Mouse (Mus musculus): ENCODE measurements around the gene Ddx31. TPM values are rescaled to one million over a fixed set of nuclear protein-coding genes. Genes with fewer than 3 reads are reported as not detected.

The Ddx31 gene
- polyA plus RNA-seq, 1 experiment: 6.6 TPM

GRCm38 (mm10) chr2:28860678-28861423, 20.6 kb downstream of the Ddx31 start:
- DNase-seq (ENCODE audit: extremely low spot score in 1 of 2, low spot score in 1 of 2): no peak

DNA sequence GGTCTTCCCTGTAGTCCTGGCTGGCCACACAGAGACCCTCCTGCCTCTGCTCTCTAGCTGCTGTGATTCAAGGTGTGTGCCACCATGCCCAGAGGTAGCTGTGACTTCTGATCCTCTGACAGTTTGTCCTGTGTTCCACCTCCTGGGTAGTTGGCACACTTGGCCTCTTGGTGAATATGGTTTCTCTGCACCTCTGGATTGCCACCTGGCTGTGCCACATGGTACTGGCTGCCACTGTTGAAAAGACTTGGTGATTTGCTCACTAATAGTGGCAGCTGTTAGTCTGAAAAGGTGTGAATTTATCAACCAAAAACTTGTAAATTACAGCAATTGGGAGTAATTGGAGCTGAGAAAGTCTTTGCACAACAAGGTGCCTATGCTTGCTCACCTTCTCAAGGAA, 23.7 kb downstream of the Ddx31 start:
- DNase-seq (ENCODE audit: extremely low spot score in 1 of 2, low spot score in 1 of 2): no peak

DNA sequence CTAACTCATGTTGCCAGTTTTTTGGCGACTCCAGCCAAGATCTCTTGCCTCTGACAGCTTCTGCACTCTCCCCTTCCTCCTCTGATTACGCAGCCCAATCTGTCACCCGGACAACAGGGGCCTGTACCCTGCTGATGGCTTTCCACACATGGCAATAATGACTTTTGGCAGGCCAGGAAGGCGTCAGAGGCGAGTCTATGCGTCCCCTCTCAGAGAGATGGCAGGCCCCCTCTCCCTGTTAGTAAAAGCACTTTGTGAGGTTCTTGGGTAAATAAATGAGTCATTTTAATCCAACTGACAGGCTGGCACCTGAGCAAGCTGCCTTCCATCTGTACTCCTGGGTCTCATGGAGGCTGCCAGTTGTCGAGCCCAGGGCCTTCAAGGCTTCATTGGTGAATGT, 27.3 kb downstream of the Ddx31 start:
- no peak for DNase-seq (ENCODE audit: extremely low spot score in 1 of 2, low spot score in 1 of 2)

- DNase-seq (ENCODE audit: extremely low spot score in 1 of 2, low spot score in 1 of 2): no peak
These were observed 35.3 kb downstream of the Ddx31 start for GRCm38 (mm10) chr2:28875554-28875953.

DNA sequence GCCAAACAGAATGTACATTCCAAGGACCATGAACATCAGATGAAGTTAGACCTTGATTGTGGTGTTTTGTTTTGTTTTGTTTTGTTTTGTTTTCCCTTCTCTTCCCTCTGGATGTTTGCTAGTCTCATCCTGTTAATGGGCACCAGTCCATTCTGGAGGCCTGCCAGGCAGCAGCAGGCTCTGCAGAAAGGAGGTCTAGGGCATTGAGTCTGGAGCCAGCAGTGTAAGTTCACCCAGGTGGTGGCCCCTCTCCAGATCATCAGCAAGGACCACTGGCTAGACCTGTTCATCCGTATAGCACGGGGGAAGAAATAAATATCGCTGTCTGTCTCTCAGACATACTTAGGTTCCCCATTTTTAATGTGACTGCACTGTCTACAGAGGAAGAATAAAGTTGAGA, 41.1 kb downstream of the Ddx31 start:
- no peak for DNase-seq (ENCODE audit: extremely low spot score in 1 of 2, low spot score in 1 of 2)

- no peak for DNase-seq (ENCODE audit: extremely low spot score in 1 of 2, low spot score in 1 of 2)
These were observed 41.8 kb downstream of the Ddx31 start for GRCm38 (mm10) chr2:28882047-28882446.

DNA sequence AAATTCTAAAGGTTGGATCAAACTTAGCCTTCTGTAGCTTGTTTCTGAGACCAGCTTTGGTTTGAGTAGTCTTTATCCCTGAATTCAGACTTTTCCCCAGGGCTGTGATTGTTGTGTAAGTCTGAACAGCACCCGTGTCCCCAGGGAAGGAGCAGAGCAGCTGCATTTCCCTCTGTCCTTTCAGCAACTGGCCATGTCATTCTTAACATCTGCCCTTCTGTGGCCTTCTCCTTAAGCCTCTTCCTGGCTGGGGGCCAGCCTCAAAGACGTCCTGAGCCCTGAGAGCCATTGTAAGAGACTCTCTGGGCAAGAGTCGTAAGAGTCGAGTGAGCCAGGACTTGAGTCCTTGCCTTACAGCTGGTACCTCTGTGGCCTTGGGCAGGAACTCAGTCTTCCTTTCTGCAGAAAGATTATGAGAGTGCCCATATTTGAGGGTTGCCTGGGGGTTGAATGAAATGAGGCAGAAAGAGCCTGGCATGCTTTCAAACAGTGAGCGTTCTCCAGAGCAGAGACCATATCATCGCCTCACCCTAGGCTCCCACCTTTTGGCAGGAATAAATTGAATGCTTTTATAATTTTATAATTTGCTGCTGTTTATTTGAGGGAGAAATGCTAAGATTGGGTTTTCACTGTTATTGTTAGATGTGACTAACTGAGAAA, 42.8 kb downstream of the Ddx31 start:
- no peak for DNase-seq (ENCODE audit: extremely low spot score in 1 of 2, low spot score in 1 of 2)

DNA sequence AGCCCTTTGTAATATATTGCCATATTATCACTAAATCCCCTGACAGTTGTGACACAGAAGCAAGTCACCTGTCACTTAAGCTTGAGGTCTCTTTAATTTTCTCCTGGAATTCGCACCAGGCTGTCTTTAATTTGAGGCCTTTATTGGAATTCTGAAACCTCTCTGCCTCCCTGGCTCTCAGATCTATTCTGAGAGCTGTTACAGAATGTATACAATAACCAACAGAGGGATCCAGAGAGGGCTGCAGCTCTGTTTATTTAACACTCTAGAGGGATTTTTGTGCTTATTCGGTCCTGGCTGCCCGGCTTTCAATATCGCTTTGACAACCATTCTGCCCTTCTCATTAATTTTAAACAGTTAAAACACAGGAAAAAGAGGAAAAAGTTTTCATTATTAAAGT, 44.7 kb downstream of the Ddx31 start:
- DNase-seq (ENCODE audit: extremely low spot score in 1 of 2, low spot score in 1 of 2): no peak

DNA sequence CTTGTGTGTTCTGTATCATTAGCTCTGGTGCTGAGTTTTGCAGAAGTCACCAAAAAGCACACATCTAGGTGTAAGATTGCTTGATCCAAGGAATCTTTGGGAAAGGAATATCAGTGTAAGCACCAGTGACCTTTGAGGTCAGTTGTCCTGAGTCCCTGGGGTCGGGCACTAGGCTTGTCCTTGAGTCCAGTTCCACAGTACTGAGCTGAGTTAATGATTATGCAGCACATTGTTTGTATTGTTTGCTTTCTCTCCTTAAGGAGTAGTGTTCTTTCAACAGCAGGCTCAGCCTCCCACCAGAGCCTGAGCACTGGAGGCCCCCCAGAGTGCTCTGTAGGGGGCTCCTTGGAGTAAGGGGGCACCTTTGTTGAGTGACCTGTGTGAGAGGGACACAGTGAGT, 52.6 kb downstream of the Ddx31 start:
- DNase-seq (ENCODE audit: extremely low spot score in 1 of 2, low spot score in 1 of 2): no peak

DNA sequence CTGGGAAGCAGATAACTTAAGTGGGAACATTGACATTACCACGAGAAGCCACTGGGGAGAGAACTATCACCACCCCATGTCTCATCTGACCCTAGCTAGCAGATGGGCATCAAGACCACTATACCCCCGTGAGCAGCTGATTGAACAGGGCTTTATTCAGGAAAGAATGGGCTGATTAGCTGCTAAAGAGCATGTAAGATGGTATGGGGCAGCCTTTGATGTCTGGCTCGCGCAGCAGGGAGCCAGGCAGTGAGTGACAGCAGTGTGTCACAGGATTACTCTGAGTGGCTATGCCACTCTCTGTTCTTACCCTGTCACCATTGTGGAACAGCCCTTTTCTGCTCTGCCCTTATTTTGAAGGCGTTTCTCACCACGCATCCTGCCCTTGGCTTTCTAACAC, 53.3 kb downstream of the Ddx31 start:
- no peak for DNase-seq (ENCODE audit: extremely low spot score in 1 of 2, low spot score in 1 of 2)

GRCm38 (mm10) chr2:28895876-28896275, 55.7 kb downstream of the Ddx31 start:
- DNase-seq (ENCODE audit: extremely low spot score in 1 of 2, low spot score in 1 of 2): no peak

GRCm38 (mm10) chr2:28897340-28897899, 57.2 kb downstream of the Ddx31 start:
- no peak for DNase-seq (ENCODE audit: extremely low spot score in 1 of 2, low spot score in 1 of 2)

DNA sequence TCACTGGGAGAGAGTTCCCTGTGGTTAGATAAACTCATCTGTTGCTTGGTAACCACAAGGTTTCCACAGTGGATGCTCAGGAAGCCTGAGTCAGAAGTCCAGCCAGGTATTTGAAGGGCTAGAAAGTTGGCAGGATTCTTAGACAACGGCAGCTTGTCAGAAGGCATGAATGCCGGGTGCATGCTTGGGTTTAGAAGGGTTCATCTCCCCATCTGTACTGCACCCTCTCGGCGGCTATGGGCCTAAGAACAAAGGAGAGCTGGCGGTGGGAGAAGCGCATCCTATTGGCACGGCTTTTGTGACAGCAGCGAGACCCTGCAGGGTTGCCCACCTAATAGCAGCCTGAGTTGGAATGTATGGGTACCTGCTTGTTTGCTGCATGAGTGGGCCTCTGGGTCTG, 62.1 kb downstream of the Ddx31 start:
- DNase-seq (ENCODE audit: extremely low spot score in 1 of 2, low spot score in 1 of 2): no peak

DNA sequence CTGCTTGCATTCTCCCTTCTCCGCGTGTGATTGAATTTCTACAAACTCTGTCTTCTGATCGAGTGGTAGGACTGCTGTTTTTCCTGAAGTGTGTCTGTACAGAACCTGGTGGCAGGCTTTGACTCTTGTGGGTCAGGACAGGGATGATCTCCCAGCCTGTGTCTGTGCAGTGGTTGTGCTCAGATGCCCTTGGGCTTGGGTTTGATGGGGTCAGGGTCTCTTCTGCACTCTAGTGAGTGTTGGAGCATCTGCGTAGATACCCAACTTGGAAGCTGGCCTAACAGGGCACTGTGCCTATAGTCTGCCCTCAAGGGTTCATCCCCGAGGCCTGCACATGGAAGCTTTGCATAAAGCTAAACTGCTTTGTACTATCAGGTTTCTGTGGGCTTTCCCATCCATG, 63.7 kb downstream of the Ddx31 start:
- no peak for DNase-seq (ENCODE audit: extremely low spot score in 1 of 2, low spot score in 1 of 2)

DNA sequence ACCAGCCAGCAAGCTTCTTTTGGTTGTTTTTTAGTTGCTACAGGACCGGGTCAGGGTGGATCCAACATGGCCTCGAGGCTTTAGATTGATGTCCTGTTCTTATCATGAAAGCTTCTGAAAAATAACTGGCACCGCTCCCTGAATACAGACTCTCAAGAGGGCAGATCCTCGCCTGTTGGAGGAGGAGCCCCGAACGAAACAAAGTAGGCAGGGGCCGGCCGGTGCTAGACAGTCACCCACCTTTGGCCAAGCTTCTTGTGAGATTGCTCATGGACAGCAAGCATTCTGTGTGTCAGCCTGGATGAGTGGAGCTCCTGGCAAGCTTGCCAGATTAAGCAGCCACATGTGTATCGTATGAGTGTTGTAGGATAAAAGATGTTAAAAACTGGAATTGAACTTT, 64.6 kb downstream of the Ddx31 start:
- no peak for DNase-seq (ENCODE audit: extremely low spot score in 1 of 2, low spot score in 1 of 2)

DNA sequence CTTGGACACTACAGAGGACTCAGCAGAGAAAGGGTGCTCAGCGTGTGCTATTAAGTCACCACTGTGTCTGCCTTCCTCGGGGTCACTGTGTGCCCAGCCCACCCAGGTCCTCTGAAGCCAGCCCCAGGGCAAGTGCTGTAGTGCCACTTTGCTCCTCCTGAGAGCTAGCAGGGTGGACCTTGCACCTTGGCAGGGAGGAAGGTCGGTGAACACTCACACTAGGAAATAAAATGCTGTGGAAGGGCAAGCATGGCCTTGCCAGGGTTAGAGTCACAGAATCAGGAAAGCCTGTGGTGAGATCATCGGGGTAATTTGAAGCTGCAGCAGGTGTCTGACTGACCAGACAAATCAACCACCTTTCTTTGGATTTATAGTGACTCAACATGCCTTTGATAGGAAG, 65.4 kb downstream of the Ddx31 start:
- no peak for DNase-seq (ENCODE audit: extremely low spot score in 1 of 2, low spot score in 1 of 2)

DNA sequence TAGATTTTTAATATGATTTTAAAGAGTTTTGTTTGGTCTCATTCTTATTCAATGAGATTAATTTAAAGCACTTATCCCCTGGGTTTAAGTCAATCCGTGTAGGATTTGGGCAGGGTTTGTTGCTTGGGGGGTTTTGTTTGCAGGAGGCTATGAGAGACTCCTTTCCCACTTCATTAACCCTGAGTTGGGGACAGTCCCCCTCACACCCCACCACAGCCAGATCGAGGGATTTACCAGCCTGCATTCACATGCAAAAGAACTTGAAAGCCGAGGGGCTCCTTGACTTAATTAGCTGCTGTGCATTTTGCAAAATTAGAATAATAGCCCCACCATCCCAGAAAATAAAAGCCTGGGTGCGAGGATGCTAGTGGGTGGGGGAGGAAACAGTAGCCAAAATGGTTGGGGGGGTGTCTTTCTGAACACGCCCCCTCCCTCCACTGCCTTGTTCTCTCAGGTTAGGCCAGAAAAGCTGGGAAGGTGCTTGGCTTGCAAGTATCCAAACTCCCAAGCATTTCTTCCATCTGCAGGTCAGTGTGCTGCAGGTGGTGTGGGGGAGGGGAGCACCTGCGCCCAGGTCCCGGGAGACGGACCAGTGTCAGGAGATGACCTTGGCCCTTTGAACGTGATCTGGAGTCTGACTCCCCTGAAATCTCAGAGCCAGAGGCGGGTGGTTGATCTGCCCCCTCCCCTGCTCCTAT, 67.6 kb downstream of the Ddx31 start:
- no peak for DNase-seq (ENCODE audit: extremely low spot score in 1 of 2, low spot score in 1 of 2)

GRCm38 (mm10) chr2:28908389-28909153, 68.4 kb downstream of the Ddx31 start:
- no peak for DNase-seq (ENCODE audit: extremely low spot score in 1 of 2, low spot score in 1 of 2)

- no peak for DNase-seq (ENCODE audit: extremely low spot score in 1 of 2, low spot score in 1 of 2)
These were observed 69.1 kb downstream of the Ddx31 start for GRCm38 (mm10) chr2:28909186-28909817.
